Mouse (Mus musculus) spleen, adult 2 months (tissue): ENCODE data around the gene Ddb2.

ENCODE experiments used
- CTCF ChIP-seq: fragments of 200-500 bp; IDR thresholded peaks from 2 replicates; pipeline ENCODE4 v1.5.1; 2011; ENCODE audit warnings: mild to moderate bottlenecking, inconsistent platforms; ENCODE audit not compliant: insufficient read depth, insufficient read length, insufficient replicate concordance; ENCODE audit errors: extremely low read depth
- POLR2A ChIP-seq: fragments of 200-500 bp; IDR thresholded peaks from 2 replicates; pipeline ENCODE4 v1.6.1; 2011; ENCODE audit warnings: low read depth, low read length, inconsistent platforms

GRCm38 (mm10) chr2:91194624-91195332, 42.0 kb downstream of the Ddb2 start:
- TF ChIP-seq POLR2A (no peak), CTCF (peak; percentile 88; the same call in 1 of the 2 replicates)
